Mouse (Mus musculus): ENCODE results near the gene Timm9.
A peak's percentile ranks its signal among the peaks of the same experiment; 100 is the strongest.

The Timm9 gene

DNA sequence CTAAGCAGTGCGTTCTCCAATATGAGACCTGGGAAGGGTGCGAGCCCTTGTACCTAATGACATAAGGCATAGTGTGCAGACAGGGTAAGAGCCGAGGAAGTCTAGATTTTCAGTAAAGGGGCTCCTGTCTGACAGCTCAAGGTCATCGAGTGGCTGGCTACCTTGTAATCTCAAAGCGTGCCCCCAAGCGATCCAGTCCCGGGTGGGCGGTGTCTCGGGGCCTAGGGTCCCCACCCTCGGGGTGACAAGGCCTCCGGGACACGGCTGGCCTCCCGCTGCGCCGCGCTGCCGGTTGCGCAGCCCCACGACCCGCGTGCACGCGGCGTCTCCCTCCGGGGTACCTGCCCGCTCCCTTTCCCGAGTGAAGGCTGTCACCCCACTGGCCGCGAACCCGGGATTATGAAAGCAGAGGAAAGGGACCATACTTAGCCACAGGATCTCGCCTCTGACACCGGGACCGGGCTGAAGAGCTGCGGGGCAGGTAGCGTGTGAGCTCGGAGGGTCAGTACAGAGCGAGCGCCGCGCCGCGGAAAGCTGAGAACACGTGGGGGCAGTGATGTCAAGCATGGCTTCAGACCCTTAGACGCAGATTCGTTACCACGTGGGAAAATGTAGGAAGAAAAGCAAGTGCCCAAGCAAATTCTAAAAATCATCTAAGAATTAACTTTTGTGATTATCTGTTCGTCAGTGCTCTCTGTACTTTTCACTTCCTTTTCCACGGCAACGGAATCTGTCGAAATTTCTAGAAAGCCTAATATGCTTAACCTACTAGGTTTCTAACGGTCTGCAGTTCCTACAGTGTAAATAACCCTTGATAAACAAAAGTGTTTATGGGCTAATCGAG, at the start of gene Timm9, which contains the start of gene 2700049A03Rik:
Gene Timm9, minus strand, starts transcription at position 555 of the 844 bp plus-strand sequence.
Gene 2700049A03Rik, plus strand, starts transcription at position 719 of the 844 bp plus-strand sequence.
- DNase-seq (ENCODE audit: low spot score): peak; percentile 91

DNA sequence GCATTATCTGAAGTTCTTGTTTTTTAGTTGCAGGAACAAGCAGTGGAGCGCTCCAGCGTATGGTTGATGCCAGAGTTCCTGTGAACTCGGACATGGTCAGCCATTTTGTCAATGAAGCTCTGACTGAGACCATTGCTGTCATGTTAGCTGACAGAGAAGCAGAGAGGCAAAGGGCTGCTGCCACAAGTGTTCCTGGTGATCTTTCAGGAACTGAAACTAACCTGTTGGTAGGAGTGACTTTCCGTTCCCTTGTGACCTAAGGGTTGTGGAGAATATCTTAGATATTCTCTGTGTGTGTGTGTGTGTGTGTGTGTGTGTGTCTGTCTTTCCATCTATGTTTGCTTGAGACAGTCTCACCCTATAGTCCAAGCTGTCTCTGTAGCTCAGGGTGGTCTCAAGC, 47.9 kb upstream of the Timm9 start:
- no peak for DNase-seq (ENCODE audit: low spot score)

DNA sequence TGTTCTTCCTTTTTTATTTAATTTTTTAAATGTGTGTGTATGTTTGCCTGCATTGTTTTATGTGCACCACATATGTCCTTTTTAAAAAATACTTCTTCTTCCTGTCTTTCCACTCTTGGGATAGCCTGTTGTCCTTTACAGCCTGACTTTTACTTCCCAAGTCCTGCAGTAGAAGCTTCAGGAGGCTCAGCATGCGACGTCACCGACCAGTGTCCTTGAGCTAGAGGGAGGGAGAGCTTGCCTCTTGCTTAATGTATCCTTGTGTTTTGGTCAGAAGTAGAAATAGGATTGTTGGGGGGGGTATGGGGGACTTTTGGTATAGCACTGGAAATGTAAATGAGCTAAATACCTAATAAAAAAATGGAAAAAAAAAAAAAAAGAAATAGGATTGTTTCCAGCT, 47.3 kb upstream of the Timm9 start:
- DNase-seq (ENCODE audit: low spot score): no peak

DNA sequence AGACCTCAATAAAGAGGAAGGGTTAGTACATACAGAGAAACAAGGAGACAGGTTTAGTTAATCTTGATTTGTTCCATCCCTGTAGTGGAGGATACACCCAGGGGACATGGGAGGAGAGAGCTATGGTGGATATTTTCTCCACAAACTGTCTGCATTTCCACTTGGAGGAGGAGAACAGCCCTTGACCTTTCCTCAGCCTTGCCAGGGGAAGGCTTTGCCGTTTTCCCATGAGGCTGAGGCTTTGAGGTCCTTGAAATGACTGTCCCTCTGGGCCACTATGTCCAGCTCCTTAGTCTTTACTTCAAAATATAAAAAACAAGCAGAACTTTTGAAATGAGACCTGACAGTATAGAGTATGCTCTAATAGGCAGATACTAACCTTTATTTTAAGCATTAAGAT, 33.4 kb upstream of the Timm9 start:
- no peak for DNase-seq (ENCODE audit: low spot score)

DNA sequence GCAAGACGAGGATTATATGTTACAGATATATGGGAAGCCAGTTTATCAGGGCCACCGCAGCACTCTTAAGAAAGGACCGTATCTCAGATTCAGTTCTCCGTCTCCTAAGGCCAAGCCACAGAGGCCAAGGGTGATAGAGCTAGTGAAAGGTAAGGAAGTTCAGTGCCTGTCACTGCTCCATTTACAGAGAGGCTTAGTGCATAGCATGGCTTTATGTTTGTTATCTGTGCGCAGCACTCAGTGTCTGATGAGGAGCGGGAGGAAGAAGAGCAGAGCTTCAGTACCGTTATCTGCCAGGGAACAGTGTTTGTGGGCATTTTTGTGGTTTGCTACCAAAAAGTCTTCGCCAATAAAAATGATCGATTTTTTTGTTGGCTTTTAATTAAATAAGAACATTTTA, 27.9 kb upstream of the Timm9 start:
- no peak for DNase-seq (ENCODE audit: low spot score)

DNA sequence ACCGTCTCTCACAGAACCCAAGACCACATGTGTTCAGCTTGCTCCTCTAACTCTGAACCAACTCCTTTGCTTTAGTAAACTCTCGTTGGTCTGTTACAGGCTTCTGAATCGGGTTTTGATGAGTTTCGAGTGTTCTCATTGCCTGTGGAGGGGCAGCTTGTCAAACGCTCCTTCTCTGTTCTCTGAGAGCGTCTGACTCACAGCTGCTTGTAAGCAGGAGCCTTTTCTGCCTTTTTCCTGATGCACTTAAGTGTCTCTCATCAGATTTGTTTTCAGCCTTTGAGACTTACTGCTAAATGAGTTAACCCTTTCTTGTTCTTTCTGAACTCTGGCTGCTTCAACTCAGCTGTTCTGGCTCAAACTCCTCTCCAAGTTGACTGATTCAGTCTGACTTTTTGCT, 21.5 kb upstream of the Timm9 start:
- DNase-seq (ENCODE audit: low spot score): no peak

DNA sequence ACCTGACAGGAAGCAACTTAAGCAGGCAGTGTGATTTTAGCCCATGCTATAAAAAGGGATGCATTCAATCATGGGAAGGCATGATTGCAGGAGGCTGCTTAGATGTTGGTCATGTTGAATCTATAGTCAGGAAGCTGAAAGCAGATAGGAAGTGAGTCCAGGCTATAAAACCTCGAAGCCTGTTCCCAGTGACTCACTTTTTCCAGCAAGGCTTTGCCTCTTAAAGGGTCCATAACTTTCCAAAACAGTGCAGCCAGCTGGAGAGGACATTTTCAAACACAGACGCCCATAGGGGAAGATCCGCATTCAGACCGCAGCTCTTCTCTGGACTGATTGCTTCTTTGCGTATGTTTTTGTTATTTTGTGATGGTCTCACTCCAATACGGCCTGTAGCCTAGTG, 18.5 kb upstream of the Timm9 start:
- no peak for DNase-seq (ENCODE audit: low spot score)

DNA sequence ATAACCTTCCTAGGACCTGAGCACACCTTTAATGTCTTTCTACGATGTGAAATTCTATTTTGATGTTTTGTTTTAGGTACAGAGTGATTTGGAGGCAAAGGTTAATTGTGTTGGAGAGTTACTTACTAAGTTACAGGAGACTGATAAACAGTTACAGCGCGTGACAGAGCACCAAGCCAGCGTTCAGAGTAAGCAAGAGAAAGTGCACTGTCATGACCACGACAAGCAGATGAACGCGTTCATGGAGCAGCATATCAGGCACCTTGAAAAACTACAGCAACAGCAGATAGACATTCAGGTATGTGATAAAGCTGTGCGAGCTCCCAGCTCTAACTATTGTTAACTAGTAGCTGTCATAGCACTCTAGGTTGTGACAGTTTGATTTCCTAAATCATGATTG, 13.7 kb upstream of the Timm9 start:
- DNase-seq (ENCODE audit: low spot score): no peak

DNA sequence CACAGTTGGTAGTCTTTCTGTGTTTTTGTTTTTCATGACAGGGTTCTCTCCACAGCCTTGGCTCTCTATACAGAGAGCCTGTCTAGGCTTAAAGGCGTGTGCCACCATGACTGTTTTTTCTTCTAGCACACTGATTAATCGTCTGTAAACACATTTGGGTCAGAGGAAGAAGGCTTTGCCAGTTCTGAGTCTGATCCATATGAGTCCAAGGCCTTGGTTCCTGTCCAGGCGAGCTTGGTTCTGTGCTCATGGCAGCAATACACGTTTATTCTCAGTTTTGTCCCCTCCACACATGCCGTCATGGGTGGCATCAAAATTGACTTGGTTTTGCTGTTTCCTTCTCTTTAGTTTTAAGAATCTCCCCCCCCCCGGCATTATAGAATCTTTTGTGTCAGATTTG, 13.0 kb upstream of the Timm9 start:
- DNase-seq (ENCODE audit: low spot score): no peak

DNA sequence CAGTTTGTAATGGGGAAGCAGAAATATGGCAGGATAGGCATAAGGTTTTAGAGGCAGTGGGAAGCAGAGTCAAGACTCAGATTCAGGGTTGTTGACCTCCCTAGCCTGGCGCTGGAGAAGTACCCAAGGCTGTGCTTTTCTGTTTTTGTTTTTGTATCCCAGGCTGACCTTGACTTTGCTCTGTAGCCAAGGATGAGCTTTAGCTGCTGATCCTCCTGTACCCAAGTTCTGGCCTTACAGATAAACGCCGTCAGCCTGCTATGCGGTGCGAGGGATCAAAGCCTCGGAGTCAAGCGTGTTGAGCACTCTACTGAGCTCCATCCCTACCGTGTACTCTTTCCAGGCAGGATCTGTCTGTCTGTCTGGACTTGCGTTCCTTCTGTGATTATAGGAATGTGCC, 12.3 kb upstream of the Timm9 start:
- no peak for DNase-seq (ENCODE audit: low spot score)

DNA sequence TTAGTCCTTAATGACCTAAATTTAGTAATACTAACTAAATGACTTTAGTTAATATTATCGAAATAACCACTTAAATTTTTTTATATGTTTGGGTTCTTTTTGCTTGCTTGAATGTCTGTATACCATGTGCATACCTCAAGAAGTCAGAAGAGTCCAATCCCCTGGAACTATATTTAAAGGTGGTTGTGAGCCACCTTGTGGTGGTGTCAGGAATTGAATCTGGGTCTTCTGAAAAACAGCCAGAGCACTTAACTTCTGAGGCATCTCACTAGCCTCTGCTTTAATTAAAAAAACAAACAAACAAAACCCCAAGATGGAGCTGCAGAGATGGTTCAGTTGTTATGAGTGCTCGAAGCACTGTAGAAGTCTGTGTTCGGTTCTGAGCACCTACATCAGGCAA, 11.2 kb upstream of the Timm9 start:
- peak; percentile 63 for DNase-seq (ENCODE audit: low spot score)

DNA sequence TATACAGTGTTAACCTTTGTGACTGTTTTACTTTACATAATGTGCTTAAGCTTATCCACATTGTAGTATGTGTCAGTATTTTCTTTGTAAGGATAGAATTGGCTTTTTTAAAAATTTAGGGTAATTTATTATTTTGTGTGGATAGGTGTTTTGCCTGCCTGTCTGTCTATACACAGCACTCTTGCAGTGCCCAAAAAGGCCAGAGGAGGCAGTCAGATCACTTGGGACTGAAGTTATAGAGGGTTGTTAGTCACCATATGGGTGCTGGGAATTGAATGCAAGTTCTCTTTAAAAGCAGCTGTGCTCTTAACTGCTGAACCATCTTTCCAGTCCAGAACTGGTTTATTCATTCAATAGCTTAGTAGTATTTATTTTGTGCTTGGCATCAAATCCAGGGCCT, 4.7 kb upstream of the Timm9 start:
- no peak for DNase-seq (ENCODE audit: low spot score)

DNA sequence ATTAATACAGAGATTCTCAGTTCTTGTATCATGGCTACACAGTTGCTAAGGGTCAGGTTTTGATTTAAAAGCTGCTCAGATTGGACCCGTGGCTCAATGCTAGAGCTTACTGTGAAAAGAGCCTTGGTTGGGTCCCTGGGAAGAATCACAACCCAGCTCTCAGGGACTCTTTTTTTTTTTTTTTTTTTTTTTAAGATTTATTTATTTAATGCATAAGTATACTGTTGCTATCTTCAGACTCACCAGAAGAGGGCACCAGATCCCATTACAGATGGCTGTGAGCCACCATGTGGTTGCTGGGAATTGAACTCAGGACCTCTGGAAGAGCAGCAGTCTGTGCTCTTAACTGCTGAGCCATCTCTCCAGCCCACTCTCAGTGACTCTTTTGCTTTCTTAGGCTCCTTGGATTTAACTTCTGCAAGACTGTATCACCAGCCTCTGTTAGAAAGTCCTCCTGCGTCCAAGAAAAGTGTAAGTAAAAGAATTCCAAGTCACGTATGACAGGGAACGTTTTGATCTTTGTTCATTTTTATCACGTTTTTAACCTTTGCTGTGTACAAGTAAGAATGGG, 2.9 kb upstream of the Timm9 start:
- DNase-seq (ENCODE audit: low spot score): no peak

DNA sequence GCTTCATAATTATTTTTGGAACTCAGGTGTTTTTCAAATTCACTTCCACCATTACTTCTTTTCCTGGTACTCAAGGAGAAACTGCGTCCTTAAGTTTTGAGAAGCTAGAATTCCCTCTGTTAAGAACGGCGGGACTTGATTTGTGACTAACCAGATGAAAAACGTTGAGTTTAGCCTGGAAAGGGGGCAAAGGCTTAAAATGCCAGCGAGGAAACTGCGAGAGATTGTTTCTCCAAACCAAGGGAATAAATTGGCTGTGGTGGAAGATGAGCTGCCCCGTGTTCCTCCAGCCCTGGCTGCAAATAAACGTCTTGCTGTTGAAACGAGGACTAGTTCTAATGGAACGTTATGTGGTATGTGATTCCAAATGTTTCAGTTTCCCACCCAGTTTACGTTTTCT, 1.2 kb upstream of the Timm9 start:
- peak; percentile 30 for DNase-seq (ENCODE audit: low spot score)

DNA sequence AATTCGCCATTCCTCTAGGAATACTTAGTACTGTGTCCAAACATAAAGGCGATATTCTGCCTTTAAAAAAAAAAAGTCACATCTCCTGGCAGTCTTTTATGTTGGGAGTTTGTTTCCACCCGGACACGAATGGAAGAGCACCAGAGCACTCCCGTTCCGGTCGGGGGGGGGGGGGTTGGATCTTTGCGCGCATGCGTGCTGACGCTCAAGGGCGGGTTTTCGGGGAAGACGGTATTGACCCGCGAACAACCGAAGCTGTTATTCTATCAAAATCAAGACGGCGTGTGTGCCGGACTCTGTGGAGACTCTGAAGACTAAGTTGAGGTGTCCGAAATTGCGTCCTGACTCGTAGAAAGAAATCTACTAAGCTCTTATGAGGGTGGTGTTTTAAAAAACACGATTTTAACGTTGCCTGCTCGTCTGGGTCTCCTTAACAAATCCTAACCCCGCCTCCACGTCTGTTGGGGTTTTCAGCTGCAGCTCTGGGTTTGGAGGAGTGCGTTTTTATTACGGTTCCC, 549 bp upstream of the Timm9 start:
- DNase-seq (ENCODE audit: low spot score): peak; percentile 94

DNA sequence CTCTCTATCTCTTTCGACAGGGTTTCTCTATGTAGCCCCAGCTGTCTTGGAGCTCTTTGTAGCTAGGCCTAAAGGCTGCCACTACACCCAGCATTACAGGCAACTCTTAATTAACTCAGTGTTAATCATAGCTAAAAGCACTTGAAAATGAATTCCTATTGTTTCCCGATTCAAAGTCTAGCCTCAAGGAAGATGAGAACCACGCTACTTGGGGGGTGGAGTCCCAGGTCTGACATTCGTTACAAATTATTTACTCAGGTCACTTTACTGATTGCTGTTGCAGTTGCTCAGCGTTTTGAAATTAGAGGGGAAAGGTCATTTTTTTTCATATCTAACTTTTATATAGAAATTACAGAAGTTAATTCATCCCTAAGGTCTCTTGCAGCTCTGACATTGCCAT, 903 bp downstream of the Timm9 start:
- DNase-seq (ENCODE audit: low spot score): no peak

DNA sequence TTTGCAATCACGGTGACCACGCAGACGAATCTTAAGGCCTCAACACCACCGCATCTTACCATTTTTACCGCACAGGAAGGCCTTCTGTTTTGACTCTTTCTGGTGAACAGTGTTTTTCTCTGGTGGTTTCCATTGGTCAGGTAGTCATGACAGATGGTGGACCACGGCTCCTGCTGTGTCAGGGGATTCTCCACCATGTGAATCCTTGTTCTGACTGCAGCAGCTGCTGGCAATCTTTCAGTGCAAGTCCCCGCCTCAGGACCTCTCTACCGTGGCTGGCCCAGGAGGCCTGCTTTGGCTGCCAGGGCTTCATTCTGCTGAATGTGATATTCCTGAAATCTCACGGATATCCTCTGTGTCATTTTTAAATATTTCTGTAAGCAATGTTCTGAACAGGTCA, 13.2 kb downstream of the Timm9 start:
- DNase-seq (ENCODE audit: low spot score): no peak

DNA sequence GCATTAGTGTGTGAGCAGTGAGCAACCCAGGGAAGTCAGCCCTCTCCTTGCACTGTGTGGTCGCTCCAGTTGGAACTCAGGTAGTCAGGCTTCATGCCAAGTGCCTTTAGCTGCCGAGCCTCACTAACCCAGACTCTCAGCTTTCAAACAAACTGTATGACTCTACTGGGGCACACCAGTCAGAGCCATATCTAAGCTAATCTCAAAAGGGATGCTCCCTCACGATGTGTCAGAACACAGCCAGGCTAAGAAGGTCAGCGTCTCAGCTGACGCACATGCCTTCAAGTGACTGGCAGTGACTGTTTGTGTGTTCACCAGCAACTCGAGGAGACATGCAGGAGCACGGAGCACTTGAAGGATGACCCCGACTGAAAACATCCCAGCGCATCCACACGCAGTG, 13.8 kb downstream of the Timm9 start:
- no peak for DNase-seq (ENCODE audit: low spot score)

DNA sequence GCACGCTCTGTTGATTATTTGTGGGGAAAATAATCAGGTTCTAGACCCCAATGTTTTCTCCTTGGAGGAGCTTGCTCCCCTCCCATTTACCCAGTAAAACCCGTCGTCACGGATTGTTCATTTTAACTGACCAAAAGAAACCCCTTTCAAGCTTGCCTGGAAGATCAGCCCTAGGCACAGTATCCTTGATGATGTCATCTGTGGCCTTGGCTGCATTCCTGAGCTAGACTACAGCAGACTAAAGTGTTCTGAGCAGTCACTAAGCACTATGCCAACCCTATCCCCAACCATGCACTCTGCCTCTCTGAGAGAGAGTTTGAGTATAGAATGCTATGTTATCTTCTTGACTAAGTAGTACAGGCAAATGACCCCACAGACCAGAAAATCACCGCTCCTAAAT, 20.1 kb downstream of the Timm9 start:
- DNase-seq (ENCODE audit: low spot score): no peak

DNA sequence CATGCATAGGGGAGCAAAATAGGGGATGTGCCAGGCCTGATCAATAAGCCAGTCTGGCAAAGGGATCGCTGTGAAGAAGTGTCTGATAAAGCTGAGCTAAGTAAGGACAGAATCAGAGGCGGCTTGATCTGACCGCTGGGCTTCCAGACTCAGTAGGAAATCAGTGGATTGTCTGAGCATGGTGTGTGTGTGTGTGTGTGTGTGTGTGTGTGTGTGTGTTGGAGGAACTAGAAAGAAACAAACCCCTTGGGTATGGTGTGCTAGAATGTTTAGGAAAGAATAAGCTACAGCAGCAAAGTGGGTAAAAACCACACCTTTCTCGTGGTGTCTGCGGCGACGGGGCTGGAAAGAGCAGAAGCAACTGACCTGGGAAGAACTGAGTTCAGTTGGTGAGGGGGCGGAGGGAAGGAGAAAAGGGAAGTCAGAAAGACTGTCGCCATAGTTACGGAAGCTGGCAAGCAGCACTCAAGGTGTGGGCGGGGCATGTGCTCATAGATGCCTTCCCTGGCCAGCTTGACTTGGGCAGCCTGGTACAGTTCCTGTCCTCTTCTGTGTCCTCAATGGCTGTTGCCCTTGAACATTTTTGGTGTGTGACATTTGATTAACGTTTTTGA, 22.7 kb downstream of the Timm9 start:
- peak; percentile 69 for DNase-seq (ENCODE audit: low spot score)

DNA sequence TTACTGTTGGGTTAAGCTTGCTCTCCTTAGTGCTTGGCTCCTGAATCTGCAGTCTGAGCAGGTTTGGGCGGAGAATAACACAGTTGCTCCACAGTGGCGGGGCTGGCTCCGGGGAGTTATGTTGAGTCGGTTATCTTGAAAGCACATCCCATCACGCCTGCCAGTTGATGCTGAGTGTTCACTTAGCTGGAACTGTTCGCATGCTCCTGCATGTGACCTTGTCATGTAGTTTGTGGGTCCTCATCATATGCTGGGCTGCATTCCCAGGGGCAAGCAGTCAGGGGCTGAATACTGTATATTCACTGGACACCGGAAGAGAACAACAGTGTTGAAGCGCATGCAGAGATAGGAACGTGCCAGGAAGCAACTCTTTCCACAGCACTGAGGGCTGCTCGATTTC, 23.4 kb downstream of the Timm9 start:
- DNase-seq (ENCODE audit: low spot score): no peak

DNA sequence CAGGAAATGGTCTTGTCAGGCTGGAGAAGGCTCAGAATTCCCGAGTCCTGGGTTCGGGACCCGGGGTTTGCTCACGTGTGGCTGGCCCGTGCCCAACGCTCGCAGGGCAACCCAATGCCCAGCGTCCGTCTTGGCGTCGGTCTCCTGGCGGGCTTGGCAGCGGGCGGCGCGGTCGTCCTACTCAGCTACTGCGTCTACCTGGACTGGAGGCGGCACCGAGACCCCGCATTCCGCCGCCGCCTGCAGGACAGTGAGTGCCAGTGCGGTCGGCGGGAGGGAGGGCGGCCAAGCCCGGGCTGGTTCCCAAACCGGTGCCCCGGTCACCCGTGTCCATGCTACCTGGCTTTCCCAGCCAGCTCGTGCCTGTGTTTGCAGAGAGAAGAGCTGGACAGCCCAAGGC, 25.2 kb downstream of the Timm9 start, which contains the start of gene Tomm20l:
Gene Tomm20l, plus strand, starts transcription at position 98 of the 400 bp plus-strand sequence.
- peak; percentile 47 for DNase-seq (ENCODE audit: low spot score)

DNA sequence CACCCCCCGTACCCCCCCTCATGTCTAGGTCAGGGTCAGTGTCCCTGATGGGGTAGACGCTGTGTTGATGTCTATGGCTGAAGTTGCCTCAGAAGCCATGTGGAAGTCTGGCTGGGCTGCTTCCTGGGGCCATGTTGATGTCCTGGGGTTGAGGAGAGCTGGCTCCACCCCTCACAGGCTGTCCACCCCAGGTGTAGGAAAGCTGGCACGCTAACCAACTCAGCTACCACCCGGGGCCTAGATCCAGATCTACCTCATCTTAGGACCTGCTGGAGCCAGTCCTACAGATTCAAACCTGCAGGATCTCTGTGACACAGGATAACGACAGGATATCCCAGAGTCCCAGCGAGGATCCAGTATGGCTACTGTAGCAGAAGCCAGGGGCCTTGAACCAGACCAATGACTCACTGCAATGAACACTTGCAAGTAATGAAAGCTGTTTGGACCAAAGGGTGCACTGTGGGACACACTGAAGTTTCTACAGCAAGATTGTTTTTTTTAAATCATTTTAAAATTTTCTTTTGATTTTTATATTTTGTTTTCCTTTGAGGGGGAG, 29.2 kb downstream of the Timm9 start:
- DNase-seq (ENCODE audit: low spot score): no peak

Measured in embryo, embryonic 10.5 days (tissue).